Mouse (Mus musculus): ENCODE measurements around the gene Ubac2.
"Not testable (repeated sequence)": the region's sequence is repeated elsewhere in the genome, so short reads cannot be mapped to it uniquely, and the experiment has no call there.

GRCm38 (mm10) chr14:121876190-121876589 is 2.2 kb upstream of the Ubac2 start:
- not testable (repeated sequence) for TF ChIP-seq CTCF (IDR thresholded peaks at IDR 0.05; ENCODE audit: insufficient read depth, low read length); POLR2A (IDR thresholded peaks at IDR 0.05; ENCODE audit: borderline replicate concordance, extremely low read depth, low read depth, low read length)

Measured in lung, adult 2 months (tissue).